Mouse (Mus musculus): ENCODE measurements around the gene Cyp2w1. TPM values are rescaled to one million over a fixed set of nuclear protein-coding genes. Genes with fewer than 3 reads are reported as not detected.

Gene Cyp2w1
- total and polyA plus RNA-seq, 2 experiments from 2014 or later: not detected

DNA sequence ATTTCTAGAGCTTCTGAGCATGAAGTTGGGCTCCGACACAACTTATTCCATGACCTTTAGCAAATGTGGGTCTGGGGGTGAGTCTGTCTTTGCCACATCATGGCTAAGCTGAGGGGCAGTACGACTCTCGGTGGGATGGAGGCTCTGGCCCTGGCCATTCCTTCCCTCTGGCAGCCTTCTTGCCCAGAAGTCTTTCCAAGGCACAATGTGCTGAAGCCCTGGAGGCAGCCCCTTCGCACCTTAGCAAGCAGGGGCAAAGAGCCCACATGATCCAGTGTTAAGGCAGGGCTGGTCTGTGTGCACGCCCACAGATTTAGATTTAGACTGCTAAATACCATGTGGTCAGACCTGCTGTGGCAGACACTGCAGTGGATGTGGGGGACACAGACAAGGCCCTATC is 46.4 kb downstream of the Cyp2w1 start:
- ATAC-seq: no peak
- no peaks in the 10 kb centered on the region for H3K36me3 ChIP-seq (ENCODE audit: insufficient read depth)
- 84% methylated on average over 5 of the region's 5 CpGs for WGBS

DNA sequence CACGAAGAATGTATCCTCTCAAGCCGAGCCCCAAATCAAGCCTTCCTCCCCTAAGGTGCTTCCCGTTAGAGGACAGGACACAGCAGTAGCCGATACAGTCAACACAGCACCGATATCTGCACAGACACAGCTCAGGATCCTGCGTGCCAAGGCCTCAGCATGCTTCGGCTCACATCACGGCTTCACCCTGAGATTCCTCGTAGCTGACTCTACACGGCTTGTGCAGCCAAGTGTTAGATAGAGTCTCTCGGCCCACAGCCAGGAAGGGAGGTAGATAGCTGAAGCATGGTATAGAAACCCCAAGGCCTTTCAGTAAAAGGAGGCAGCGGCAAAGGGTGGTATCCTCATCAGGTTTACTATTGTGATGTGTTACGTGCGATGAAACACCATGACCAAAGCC is 47.6 kb downstream of the Cyp2w1 start:
- H3K27ac ChIP-seq (ENCODE audit: low read depth, low read length): no peak overlapping the region
- no peak for TF ChIP-seq CTCF (IDR thresholded peaks at IDR 0.05; ENCODE audit: low read depth)
- no peak for ATAC-seq
- H3K27me3 ChIP-seq (ENCODE audit: insufficient read depth, low read length): no peaks in the 10 kb centered on the region
- no peak for DNase-seq
- H3K36me3 ChIP-seq (ENCODE audit: insufficient read depth): no peaks in the 10 kb centered on the region
- H3K4me1 ChIP-seq (ENCODE audit: insufficient read depth): no peaks in the 10 kb centered on the region
- H3K9ac ChIP-seq: no peak overlapping the region
- no peak overlapping the region for H3K4me2 ChIP-seq (ENCODE audit: low read depth)
- WGBS: 85% methylated on average over 14 of the region's 14 CpGs
- no peak overlapping the region for H3K4me3 ChIP-seq (ENCODE audit: low read depth, low read length)
- no peaks in the 10 kb centered on the region for H3K9me3 ChIP-seq (ENCODE audit: low read length)

More for the DNA sequence above, 46.4 kb downstream of the Cyp2w1 start:
- Histone ChIP-seq H3K27me3 (ENCODE audit: insufficient read depth, low read length) (no peaks in the 10 kb centered on the region), H3K4me3 (ENCODE audit: low read depth, low read length) (no peak overlapping the region), H3K4me2 (ENCODE audit: low read depth) (no peak overlapping the region), H3K9me3 (ENCODE audit: low read length) (no peaks in the 10 kb centered on the region), H3K4me1 (ENCODE audit: insufficient read depth) (no peaks in the 10 kb centered on the region), H3K9ac (no peak overlapping the region), H3K27ac (ENCODE audit: low read depth, low read length) (no peak overlapping the region)
- no peak for TF ChIP-seq CTCF (IDR thresholded peaks at IDR 0.05; ENCODE audit: low read depth)
- no peak for DNase-seq

DNA sequence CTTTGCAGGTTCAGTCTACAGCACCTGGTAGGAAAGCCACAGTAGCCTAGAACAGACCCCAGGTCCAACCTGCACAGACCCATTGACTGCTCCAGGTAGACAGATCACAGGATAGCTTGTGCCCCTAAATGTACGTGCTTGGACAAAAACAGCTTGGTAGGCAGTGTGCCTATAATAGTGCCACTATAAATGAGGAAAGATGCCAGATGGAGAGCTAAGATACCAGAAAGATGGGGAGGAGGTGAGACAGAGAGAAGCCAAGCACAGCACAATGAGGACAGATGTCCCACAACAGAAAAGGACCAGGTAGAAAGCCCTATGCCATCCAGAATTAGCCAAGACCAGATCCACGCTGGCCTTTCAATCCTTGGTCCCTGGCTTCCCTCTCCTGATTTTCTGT is 49.7 kb downstream of the Cyp2w1 start:
- Histone ChIP-seq H3K4me1 (ENCODE audit: insufficient read depth) (no peaks in the 10 kb centered on the region), H3K36me3 (ENCODE audit: insufficient read depth) (no peaks in the 10 kb centered on the region), H3K4me3 (ENCODE audit: low read depth, low read length) (no peak overlapping the region), H3K9me3 (ENCODE audit: low read length) (no peaks in the 10 kb centered on the region), H3K27ac (ENCODE audit: low read depth, low read length) (no peak overlapping the region), H3K9ac (no peak overlapping the region), H3K4me2 (ENCODE audit: low read depth) (no peak overlapping the region), H3K27me3 (ENCODE audit: insufficient read depth, low read length) (no peaks in the 10 kb centered on the region)
- 84% methylated on average over 2 of the region's 2 CpGs for WGBS
- DNase-seq (no peak), ATAC-seq (no peak)
- no peak for TF ChIP-seq CTCF (IDR thresholded peaks at IDR 0.05; ENCODE audit: low read depth)

DNA sequence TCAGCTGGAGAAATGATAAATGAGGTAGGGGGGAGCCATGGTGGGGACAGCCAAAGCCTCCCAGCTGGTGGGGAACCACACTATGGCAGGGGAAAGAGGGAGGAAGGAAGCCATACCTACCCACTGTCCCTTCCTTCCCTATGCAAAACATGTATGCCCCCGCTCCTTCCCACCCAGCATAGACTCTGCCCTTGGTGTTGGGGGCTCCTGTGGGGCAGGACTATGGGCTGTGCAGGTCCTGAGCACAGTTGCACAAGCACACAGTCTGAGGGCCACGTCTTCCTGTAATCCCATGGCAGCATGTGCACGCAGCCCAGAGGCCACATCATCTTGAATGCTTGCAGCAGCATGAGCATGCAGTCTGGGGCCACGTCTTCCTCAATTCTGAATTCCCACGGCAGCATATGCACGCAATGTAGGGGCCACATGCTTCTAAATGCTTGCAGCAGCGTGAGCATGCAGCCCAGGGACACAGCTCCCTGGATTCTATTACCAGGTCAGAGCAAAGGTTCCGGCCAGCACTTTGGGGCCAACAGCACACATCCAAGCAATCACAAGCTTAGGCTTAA is 51.4 kb downstream of the Cyp2w1 start:
- Histone ChIP-seq H3K36me3 (ENCODE audit: insufficient read depth) (no peaks in the 10 kb centered on the region; the same call in 1 of the 2 replicates), H3K9ac (no peak overlapping the region), H3K27ac (ENCODE audit: low read depth, low read length) (no peak overlapping the region), H3K9me3 (ENCODE audit: low read length) (no peaks in the 10 kb centered on the region), H3K4me2 (ENCODE audit: low read depth) (no peak overlapping the region), H3K4me1 (ENCODE audit: insufficient read depth) (no peaks in the 10 kb centered on the region), H3K27me3 (ENCODE audit: insufficient read depth, low read length) (no peaks in the 10 kb centered on the region), H3K4me3 (ENCODE audit: low read depth, low read length) (no peak overlapping the region)
- WGBS: 91% methylated on average over 8 of the region's 8 CpGs
- TF ChIP-seq CTCF (IDR thresholded peaks at IDR 0.05; ENCODE audit: low read depth): no peak
- ATAC-seq (no peak), DNase-seq (no peak)

DNA sequence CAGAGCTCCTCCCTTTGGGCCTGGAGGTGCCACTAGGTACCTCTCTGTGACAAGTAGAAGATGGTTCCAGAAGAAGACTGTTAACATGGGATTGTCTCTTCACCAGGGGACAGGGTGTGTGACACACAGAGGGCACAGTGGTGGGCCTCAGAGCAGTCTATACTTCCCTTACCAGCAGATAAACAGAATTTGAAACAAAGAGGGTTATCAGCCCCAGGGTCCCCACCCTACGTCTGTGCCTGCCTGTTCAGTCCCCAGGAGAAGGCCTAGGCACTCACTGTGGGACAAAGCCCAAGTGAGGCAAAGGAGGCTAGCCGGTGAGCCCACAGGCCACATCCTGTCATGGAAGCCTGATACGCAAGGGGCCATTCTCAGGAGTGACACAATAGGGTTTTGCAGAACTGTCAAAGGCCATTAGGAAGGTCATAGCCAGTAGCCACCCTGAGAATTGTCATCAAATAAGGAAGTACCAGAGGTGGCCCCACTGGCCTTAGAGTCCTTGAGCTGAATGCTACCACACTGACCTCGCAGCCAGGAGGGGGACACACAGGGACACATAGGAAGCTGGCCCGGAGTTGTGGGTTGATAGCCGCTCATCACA is 52.5 kb downstream of the Cyp2w1 start, which contains the start of gene C130050O18Rik:
Gene C130050O18Rik, plus strand, starts transcription at position 480 of the 601 bp plus-strand sequence.
- TF ChIP-seq CTCF (IDR thresholded peaks at IDR 0.05; ENCODE audit: low read depth): no peak
- Histone ChIP-seq H3K9ac (no peak within 1 kb of the TSS), H3K27me3 (ENCODE audit: insufficient read depth, low read length) (no peaks in the 10 kb centered on the region), H3K27ac (ENCODE audit: low read depth, low read length) (no peak within 1 kb of the TSS), H3K9me3 (ENCODE audit: low read length) (no peaks in the 10 kb centered on the region), H3K36me3 (ENCODE audit: insufficient read depth) (no peaks in the 10 kb centered on the region; the same call in 1 of the 2 replicates), H3K4me2 (ENCODE audit: low read depth) (no peak within 1 kb of the TSS), H3K4me1 (ENCODE audit: insufficient read depth) (no peaks in the 10 kb centered on the region), H3K4me3 (ENCODE audit: low read depth, low read length) (no peak within 1 kb of the TSS)
- DNase-seq (no peak), ATAC-seq (no peak)
- 92% methylated on average over 6 of the region's 6 CpGs for WGBS

DNA sequence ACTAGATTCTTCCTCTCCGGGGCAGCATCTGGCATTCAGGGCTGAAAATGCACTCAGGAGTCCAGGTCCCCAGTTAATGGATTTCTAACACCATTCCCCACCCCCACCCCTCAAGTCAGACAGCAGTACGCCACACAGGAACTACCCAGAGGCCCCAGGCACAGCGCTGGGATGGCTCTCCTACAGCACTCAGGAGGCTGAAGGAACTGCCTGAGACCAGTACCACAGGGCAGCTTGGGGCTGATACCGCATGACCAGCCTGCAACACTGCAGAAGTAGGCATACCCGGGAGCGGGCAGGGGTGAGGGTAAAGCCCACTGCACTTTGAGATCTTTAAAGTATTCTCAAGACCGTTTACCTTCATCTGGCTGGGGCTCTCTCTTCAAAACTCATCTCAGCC is 53.1 kb downstream of the Cyp2w1 start:
- H3K9me3 ChIP-seq (ENCODE audit: low read length): no peaks in the 10 kb centered on the region
- no peaks in the 10 kb centered on the region for H3K27me3 ChIP-seq (ENCODE audit: insufficient read depth, low read length)
- no peaks in the 10 kb centered on the region; the same call in 1 of the 2 replicates for H3K36me3 ChIP-seq (ENCODE audit: insufficient read depth)
- DNase-seq (no peak), ATAC-seq (no peak)
- no peak overlapping the region for H3K4me2 ChIP-seq (ENCODE audit: low read depth)
- no peak for TF ChIP-seq CTCF (IDR thresholded peaks at IDR 0.05; ENCODE audit: low read depth)
- 78% methylated on average over 7 of the region's 7 CpGs for WGBS
- no peak overlapping the region for H3K9ac ChIP-seq
- no peaks in the 10 kb centered on the region for H3K4me1 ChIP-seq (ENCODE audit: insufficient read depth)
- no peak overlapping the region for H3K27ac ChIP-seq (ENCODE audit: low read depth, low read length)
- H3K4me3 ChIP-seq (ENCODE audit: low read depth, low read length): no peak overlapping the region

DNA sequence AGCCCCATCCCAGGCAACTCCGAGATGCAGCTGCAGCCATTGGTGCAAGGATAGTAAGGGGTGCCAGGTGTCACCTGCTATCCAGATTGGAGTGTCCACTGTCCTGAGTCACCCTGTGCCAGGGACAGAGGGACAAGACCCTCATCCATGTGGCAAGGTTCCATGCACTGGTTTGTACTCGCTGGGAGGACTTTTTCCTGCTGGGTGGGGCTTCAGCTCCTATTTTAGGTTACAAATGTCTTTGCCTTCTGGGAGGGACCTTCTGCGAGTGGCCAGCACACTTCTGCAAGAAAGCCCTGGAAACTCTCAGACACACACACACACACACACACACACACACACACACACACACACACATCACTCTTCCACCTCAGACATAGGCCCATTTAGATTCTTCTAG is 53.5 kb downstream of the Cyp2w1 start:
- ATAC-seq: no peak
- 85% methylated on average over 3 of the region's 3 CpGs for WGBS
- Histone ChIP-seq H3K4me3 (ENCODE audit: low read depth, low read length) (no peak overlapping the region), H3K4me2 (ENCODE audit: low read depth) (no peak overlapping the region), H3K27me3 (ENCODE audit: insufficient read depth, low read length) (no peaks in the 10 kb centered on the region), H3K9me3 (ENCODE audit: low read length) (no peaks in the 10 kb centered on the region), H3K9ac (no peak overlapping the region), H3K4me1 (ENCODE audit: insufficient read depth) (no peaks in the 10 kb centered on the region), H3K36me3 (ENCODE audit: insufficient read depth) (no peaks in the 10 kb centered on the region; the same call in 1 of the 2 replicates), H3K27ac (ENCODE audit: low read depth, low read length) (no peak overlapping the region)
- no peak for DNase-seq
- TF ChIP-seq CTCF (IDR thresholded peaks at IDR 0.05; ENCODE audit: low read depth): no peak

MicroRNAs within 50 kb of the gene (microRNA counts, 519-probe panel; counts per million panel counts)
- microRNA mmu-miR-339-3p (not detected), microRNA mmu-miR-339-5p (1,423 counts per million, percentile 9 among the panel's probes with 10 or more counts)

Small RNAs within 50 kb of the gene (microRNA-seq; reads per million reads assigned to microRNA genes)
- gene Mir339: 321 to 466 reads per million in 2 experiments

Other genes starting within 250 kb of the Cyp2w1 start
- 253 and 303 TPM in 2 replicates for gene Prkar1b, start 202.6 kb upstream of the Cyp2w1 start, total RNA-seq (2014; rRNA removed)
- gene Prkar1b, start 202.6 kb upstream of the Cyp2w1 start, polyA plus RNA-seq (2015; fragmentation: Nextera tagmentation; extraction: Ambion mirVana): 361 and 392 TPM in 2 replicates
- gene Dnaaf5, start 202.4 kb upstream of the Cyp2w1 start, total RNA-seq (2014; rRNA removed): 9.4 and 12.5 TPM in 2 replicates
- 2.0 and 2.6 TPM in 2 replicates for gene Dnaaf5, start 202.4 kb upstream of the Cyp2w1 start, polyA plus RNA-seq (2015; fragmentation: Nextera tagmentation; extraction: Ambion mirVana)
- gene Sun1, start 152.0 kb upstream of the Cyp2w1 start, total RNA-seq (2014; rRNA removed): 72.6 and 84.8 TPM in 2 replicates
- gene Sun1, start 152.0 kb upstream of the Cyp2w1 start, polyA plus RNA-seq (2015; fragmentation: Nextera tagmentation; extraction: Ambion mirVana): 22.7 and 34.5 TPM in 2 replicates
- 46.2 and 48.8 TPM in 2 replicates for gene Get4, start 100.3 kb upstream of the Cyp2w1 start, total RNA-seq (2014; rRNA removed)
- gene Get4, start 100.3 kb upstream of the Cyp2w1 start, polyA plus RNA-seq (2015; fragmentation: Nextera tagmentation; extraction: Ambion mirVana): 139 and 156 TPM in 2 replicates
- gene Adap1, start 27.0 kb upstream of the Cyp2w1 start, total RNA-seq (2014; rRNA removed): 188 and 200 TPM in 2 replicates
- 114 and 128 TPM in 2 replicates for gene Adap1, start 27.0 kb upstream of the Cyp2w1 start, polyA plus RNA-seq (2015; fragmentation: Nextera tagmentation; extraction: Ambion mirVana)
- 108 and 109 TPM in 2 replicates for gene Cox19, start 1.2 kb upstream of the Cyp2w1 start, total RNA-seq (2014; rRNA removed)
- gene Cox19, start 1.2 kb upstream of the Cyp2w1 start, polyA plus RNA-seq (2015; fragmentation: Nextera tagmentation; extraction: Ambion mirVana): 85.7 and 91.1 TPM in 2 replicates
- 3.2 and 3.3 TPM in 2 replicates for gene Gpr146, start 25.1 kb downstream of the Cyp2w1 start, total RNA-seq (2014; rRNA removed)
- 2.4 and 2.8 TPM in 2 replicates for gene Gpr146, start 25.1 kb downstream of the Cyp2w1 start, polyA plus RNA-seq (2015; fragmentation: Nextera tagmentation; extraction: Ambion mirVana)
- not detected in 2 replicates for gene C130050O18Rik, start 52.7 kb downstream of the Cyp2w1 start, total RNA-seq (2014; rRNA removed)
- gene C130050O18Rik, start 52.7 kb downstream of the Cyp2w1 start, polyA plus RNA-seq (2015; fragmentation: Nextera tagmentation; extraction: Ambion mirVana): 0.13 TPM in 1 of 2 replicates, not detected in the other
- 6.8 and 9.1 TPM in 2 replicates for gene Gper1, start 70.5 kb downstream of the Cyp2w1 start, total RNA-seq (2014; rRNA removed)
- 6.8 and 8.1 TPM in 2 replicates for gene Gper1, start 70.5 kb downstream of the Cyp2w1 start, polyA plus RNA-seq (2015; fragmentation: Nextera tagmentation; extraction: Ambion mirVana)
- 10.5 and 11.9 TPM in 2 replicates for gene 3110082I17Rik, start 107.9 kb downstream of the Cyp2w1 start, total RNA-seq (2014; rRNA removed)
- gene 3110082I17Rik, start 107.9 kb downstream of the Cyp2w1 start, polyA plus RNA-seq (2015; fragmentation: Nextera tagmentation; extraction: Ambion mirVana): 17.4 and 19.4 TPM in 2 replicates
- gene Zfand2a, start 131.9 kb downstream of the Cyp2w1 start, total RNA-seq (2014; rRNA removed): 50.4 and 51.7 TPM in 2 replicates
- 23.9 and 29.8 TPM in 2 replicates for gene Zfand2a, start 131.9 kb downstream of the Cyp2w1 start, polyA plus RNA-seq (2015; fragmentation: Nextera tagmentation; extraction: Ambion mirVana)
- gene Uncx, start 190.9 kb downstream of the Cyp2w1 start, total RNA-seq (2014; rRNA removed): 3.4 and 5.8 TPM in 2 replicates
- 0.93 and 2.8 TPM in 2 replicates for gene Uncx, start 190.9 kb downstream of the Cyp2w1 start, polyA plus RNA-seq (2015; fragmentation: Nextera tagmentation; extraction: Ambion mirVana)